Mouse (Mus musculus): ENCODE results near the gene Zswim1. TPM values are rescaled to one million over a fixed set of nuclear protein-coding genes. Genes with fewer than 3 reads are reported as not detected.

Gene Zswim1
- polyA plus RNA-seq, 1 experiment from 2014 or later, result 24.3 TPM

- no peak overlapping the region for H3K4me3 ChIP-seq
- H3K4me1 ChIP-seq, result peaks cover 17% of the 10 kb centered on the region
- H3K27me3 ChIP-seq (ENCODE audit: low read depth, poor library complexity, severe bottlenecking), result no peaks in the 10 kb centered on the region
- no peak for DNase-seq (ENCODE audit: low spot score)
- WGBS, result 94% methylated on average over 13 of the region's 13 CpGs
- peaks cover 72% of the 10 kb centered on the region for H3K36me3 ChIP-seq
- H3K9me3 ChIP-seq (replicated peaks), result no peaks in the 10 kb centered on the region
- H3K27ac ChIP-seq, result no peak overlapping the region
Observed at GRCm38 (mm10) chr2:164800252-164801004, 22.1 kb upstream of the Zswim1 start.

GRCm38 (mm10) chr2:164803201-164803920, 19.1 kb upstream of the Zswim1 start:
- peaks cover 20% of the 10 kb centered on the region for H3K4me1 ChIP-seq
- DNase-seq (ENCODE audit: low spot score), result no peak
- H3K9me3 ChIP-seq (replicated peaks), result no peaks in the 10 kb centered on the region
- WGBS, result 93% methylated on average over 16 of the region's 16 CpGs
- peaks cover 45% of the 10 kb centered on the region for H3K36me3 ChIP-seq
- no peaks in the 10 kb centered on the region for H3K27me3 ChIP-seq (ENCODE audit: low read depth, poor library complexity, severe bottlenecking)
- H3K27ac ChIP-seq, result no peak overlapping the region
- peak overlapping the region; percentile 89 for H3K4me3 ChIP-seq

GRCm38 (mm10) chr2:164803921-164804313, 18.6 kb upstream of the Zswim1 start:
- Histone ChIP-seq H3K4me1 (peaks cover 20% of the 10 kb centered on the region), H3K36me3 (peaks cover 46% of the 10 kb centered on the region), H3K9me3 (replicated peaks) (no peaks in the 10 kb centered on the region), H3K27ac (peak overlapping the region; percentile 91; the same call in 1 of the 2 replicates), H3K27me3 (ENCODE audit: low read depth, poor library complexity, severe bottlenecking) (no peaks in the 10 kb centered on the region), H3K4me3 (peak overlapping the region; percentile 89)
- 55% methylated on average over 1 of the region's 1 CpGs for WGBS
- DNase-seq (ENCODE audit: low spot score), result no peak

GRCm38 (mm10) chr2:164804533-164805331, 17.8 kb upstream of the Zswim1 start, which contains the start of the genes Acot8 and Zswim3:
Acot8 (minus strand) TSS chr2:164804882.
Zswim3 (plus strand) TSS chr2:164805098.
- Histone ChIP-seq H3K36me3 (peaks cover 46% of the 10 kb centered on the region), H3K9me3 (replicated peaks) (no peaks in the 10 kb centered on the region), H3K27ac (peak within 1 kb of the TSS; percentile 91), H3K4me3 (peak within 1 kb of the TSS; percentile 89), H3K4me1 (peaks cover 20% of the 10 kb centered on the region), H3K27me3 (ENCODE audit: low read depth, poor library complexity, severe bottlenecking) (no peaks in the 10 kb centered on the region)
- WGBS, result under 1% methylated on average over 47 of the region's 47 CpGs
- peak; percentile 94 for DNase-seq (ENCODE audit: low spot score)

GRCm38 (mm10) chr2:164805332-164805718, 17.2 kb upstream of the Zswim1 start:
- no peaks in the 10 kb centered on the region for H3K27me3 ChIP-seq (ENCODE audit: low read depth, poor library complexity, severe bottlenecking)
- DNase-seq (ENCODE audit: low spot score), result no peak
- peaks cover 40% of the 10 kb centered on the region for H3K36me3 ChIP-seq
- peak overlapping the region; percentile 91 for H3K27ac ChIP-seq
- peaks cover 20% of the 10 kb centered on the region for H3K4me1 ChIP-seq
- WGBS, result 2% methylated on average over 21 of the region's 21 CpGs
- no peaks in the 10 kb centered on the region for H3K9me3 ChIP-seq (replicated peaks)
- peak overlapping the region; percentile 89 for H3K4me3 ChIP-seq

GRCm38 (mm10) chr2:164806614-164807013, 15.9 kb upstream of the Zswim1 start:
- DNase-seq (ENCODE audit: low spot score), result no peak
- Histone ChIP-seq H3K4me1 (peaks cover 20% of the 10 kb centered on the region), H3K4me3 (no peak overlapping the region), H3K36me3 (peaks cover 27% of the 10 kb centered on the region), H3K27ac (no peak overlapping the region), H3K9me3 (replicated peaks) (no peaks in the 10 kb centered on the region), H3K27me3 (ENCODE audit: low read depth, poor library complexity, severe bottlenecking) (no peaks in the 10 kb centered on the region)
- 85% methylated on average over 7 of the region's 7 CpGs for WGBS

- no peaks in the 10 kb centered on the region for H3K4me1 ChIP-seq
- no peak overlapping the region for H3K4me3 ChIP-seq
- WGBS, result 75% methylated on average over 2 of the region's 2 CpGs
- H3K9me3 ChIP-seq (replicated peaks), result no peaks in the 10 kb centered on the region
- no peaks in the 10 kb centered on the region for H3K27me3 ChIP-seq (ENCODE audit: low read depth, poor library complexity, severe bottlenecking)
- DNase-seq (ENCODE audit: low spot score), result no peak
- peaks cover 15% of the 10 kb centered on the region for H3K36me3 ChIP-seq
- no peak overlapping the region for H3K27ac ChIP-seq
Observed at GRCm38 (mm10) chr2:164813557-164813956, 8.9 kb upstream of the Zswim1 start.

GRCm38 (mm10) chr2:164815348-164815747, 7.1 kb upstream of the Zswim1 start:
- H3K4me3 ChIP-seq, result no peak overlapping the region
- H3K4me1 ChIP-seq, result no peaks in the 10 kb centered on the region
- no peak overlapping the region for H3K27ac ChIP-seq
- DNase-seq (ENCODE audit: low spot score), result no peak
- 90% methylated on average over 5 of the region's 5 CpGs for WGBS
- no peaks in the 10 kb centered on the region for H3K27me3 ChIP-seq (ENCODE audit: low read depth, poor library complexity, severe bottlenecking)
- peaks cover 9% of the 10 kb centered on the region for H3K36me3 ChIP-seq
- no peaks in the 10 kb centered on the region for H3K9me3 ChIP-seq (replicated peaks)

GRCm38 (mm10) chr2:164815821-164816220, 6.7 kb upstream of the Zswim1 start:
- no peak overlapping the region for H3K4me3 ChIP-seq
- H3K9me3 ChIP-seq (replicated peaks), result no peaks in the 10 kb centered on the region
- DNase-seq (ENCODE audit: low spot score), result no peak
- H3K27me3 ChIP-seq (ENCODE audit: low read depth, poor library complexity, severe bottlenecking), result no peaks in the 10 kb centered on the region
- 92% methylated on average over 8 of the region's 8 CpGs for WGBS
- H3K27ac ChIP-seq, result no peak overlapping the region
- no peaks in the 10 kb centered on the region for H3K4me1 ChIP-seq
- peaks cover 14% of the 10 kb centered on the region for H3K36me3 ChIP-seq

GRCm38 (mm10) chr2:164817206-164817605, 5.3 kb upstream of the Zswim1 start:
- Histone ChIP-seq H3K27ac (no peak overlapping the region), H3K27me3 (ENCODE audit: low read depth, poor library complexity, severe bottlenecking) (no peaks in the 10 kb centered on the region), H3K36me3 (peaks cover 24% of the 10 kb centered on the region), H3K9me3 (replicated peaks) (no peaks in the 10 kb centered on the region), H3K4me1 (peaks cover 1% of the 10 kb centered on the region), H3K4me3 (no peak overlapping the region)
- 92% methylated on average over 6 of the region's 6 CpGs for WGBS
- no peak for DNase-seq (ENCODE audit: low spot score)

GRCm38 (mm10) chr2:164817703-164818102, 4.8 kb upstream of the Zswim1 start:
- DNase-seq (ENCODE audit: low spot score), result no peak

GRCm38 (mm10) chr2:164821060-164821459, 1.4 kb upstream of the Zswim1 start:
- H3K27ac ChIP-seq, result no peak overlapping the region
- 85% methylated on average over 6 of the region's 6 CpGs for WGBS
- H3K4me1 ChIP-seq, result peaks cover 12% of the 10 kb centered on the region
- no peaks in the 10 kb centered on the region for H3K27me3 ChIP-seq (ENCODE audit: low read depth, poor library complexity, severe bottlenecking)
- H3K9me3 ChIP-seq (replicated peaks), result no peaks in the 10 kb centered on the region
- no peak for DNase-seq (ENCODE audit: low spot score)
- H3K36me3 ChIP-seq, result peaks cover 39% of the 10 kb centered on the region
- H3K4me3 ChIP-seq, result no peak overlapping the region

More at GRCm38 (mm10) chr2:164817703-164818102, 4.8 kb upstream of the Zswim1 start:
- H3K4me1 ChIP-seq, result peaks cover 6% of the 10 kb centered on the region
- H3K27ac ChIP-seq, result no peak overlapping the region
- WGBS, result 76% methylated on average over 5 of the region's 5 CpGs
- no peaks in the 10 kb centered on the region for H3K27me3 ChIP-seq (ENCODE audit: low read depth, poor library complexity, severe bottlenecking)
- peaks cover 22% of the 10 kb centered on the region for H3K36me3 ChIP-seq
- no peaks in the 10 kb centered on the region for H3K9me3 ChIP-seq (replicated peaks)
- no peak overlapping the region for H3K4me3 ChIP-seq
